Mouse (Mus musculus) CH12.LX (cell line): ENCODE measurements around the gene 2310022B05Rik.

Source experiments
- CTCF ChIP-seq, 2 experiments: IDR thresholded peaks in 1 of 2; conservative IDR thresholded peaks in 1 of 2; 2 replicates each; pipeline ENCODE4 v1.5.1; 2011 to 2012; ENCODE audit warnings: low read depth in 2 of 2, low read length in 2 of 2, improper control_type of control experiment in 1 of 2, inconsistent platforms in 1 of 2, mild to moderate bottlenecking in 1 of 2, moderate library complexity in 1 of 2
- NELFE ChIP-seq: IDR thresholded peaks from 2 replicates; pipeline ENCODE4 v1.6.1; 2011; ENCODE audit warnings: low read depth, low read length, improper control_type of control experiment
- RAD21 ChIP-seq: IDR thresholded peaks from 2 replicates; pipeline ENCODE4 v1.6.1; 2011; ENCODE audit warnings: low read depth, mild to moderate bottlenecking, low read length, improper control_type of control experiment, moderate library complexity

DNA sequence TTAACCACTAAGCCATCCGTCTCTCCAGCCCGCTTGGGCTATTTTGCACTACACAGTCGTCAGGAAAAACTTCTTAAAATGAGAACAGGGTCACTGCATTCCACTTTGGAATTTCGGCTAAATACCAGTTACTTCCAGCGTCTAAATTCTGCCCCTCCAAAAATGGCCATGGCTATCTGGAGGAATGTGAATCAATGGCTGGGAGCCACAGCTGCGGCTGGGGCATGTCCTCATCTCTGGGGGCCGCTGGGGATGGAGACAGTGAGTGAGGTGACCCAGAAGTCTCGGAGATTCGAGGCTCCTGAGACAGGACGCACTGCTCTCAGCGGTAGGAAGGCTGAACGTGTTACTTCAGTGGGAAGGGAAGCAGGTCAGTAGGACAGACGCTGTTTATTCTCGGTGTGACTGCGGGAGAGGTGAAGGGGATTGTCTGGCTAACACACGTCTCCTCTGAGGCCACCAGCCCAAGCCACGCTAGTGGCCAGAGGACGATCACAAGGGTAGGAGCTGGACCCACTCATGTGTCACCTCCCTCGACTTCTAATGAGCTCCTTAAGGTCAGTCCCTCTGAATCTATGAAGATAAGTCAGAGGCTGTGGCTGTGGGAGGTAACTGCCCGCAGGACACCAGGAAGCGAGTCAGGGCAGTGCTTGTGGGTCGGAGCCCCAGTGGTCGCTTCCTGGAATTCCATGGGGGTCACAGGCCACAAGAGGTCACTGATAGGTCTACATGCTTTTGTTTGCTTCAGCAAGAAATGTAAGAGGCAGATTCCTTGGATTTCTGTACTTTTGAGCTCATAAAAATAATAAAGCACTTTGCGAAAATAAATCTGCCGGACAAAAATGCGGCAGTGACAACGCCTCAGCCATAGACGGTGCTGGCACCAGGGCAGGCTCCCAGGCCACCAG, 9.3 kb downstream of the 2310022B05Rik start:
- TF ChIP-seq CTCF (conservative IDR thresholded peaks at IDR 0.05 in 1 of 2, IDR thresholded peaks at IDR 0.05 in 1 of 2; ENCODE audit: low read depth in 2 of 2, low read length in 2 of 2) (no peak), NELFE (no peak), RAD21 (no peak)
